Mouse (Mus musculus) liver, embryonic 14 days (tissue): ENCODE measurements around the gene Cnnm1. TPM values are rescaled to one million over a fixed set of nuclear protein-coding genes. Genes with fewer than 3 reads are reported as not detected.

Source experiments
- polyA plus RNA-seq: library from polyadenylated mRNA; depleted of rRNA; stranded (reverse); fragments of >200 nt; gene quantifications from 2 replicates; pipeline ENCODE4 v1.2.3, GENCODE M21; 2012; rRNA removed

The Cnnm1 gene
- polyA plus RNA-seq = 0.07 and 0.15 TPM in 2 replicates

DNA sequence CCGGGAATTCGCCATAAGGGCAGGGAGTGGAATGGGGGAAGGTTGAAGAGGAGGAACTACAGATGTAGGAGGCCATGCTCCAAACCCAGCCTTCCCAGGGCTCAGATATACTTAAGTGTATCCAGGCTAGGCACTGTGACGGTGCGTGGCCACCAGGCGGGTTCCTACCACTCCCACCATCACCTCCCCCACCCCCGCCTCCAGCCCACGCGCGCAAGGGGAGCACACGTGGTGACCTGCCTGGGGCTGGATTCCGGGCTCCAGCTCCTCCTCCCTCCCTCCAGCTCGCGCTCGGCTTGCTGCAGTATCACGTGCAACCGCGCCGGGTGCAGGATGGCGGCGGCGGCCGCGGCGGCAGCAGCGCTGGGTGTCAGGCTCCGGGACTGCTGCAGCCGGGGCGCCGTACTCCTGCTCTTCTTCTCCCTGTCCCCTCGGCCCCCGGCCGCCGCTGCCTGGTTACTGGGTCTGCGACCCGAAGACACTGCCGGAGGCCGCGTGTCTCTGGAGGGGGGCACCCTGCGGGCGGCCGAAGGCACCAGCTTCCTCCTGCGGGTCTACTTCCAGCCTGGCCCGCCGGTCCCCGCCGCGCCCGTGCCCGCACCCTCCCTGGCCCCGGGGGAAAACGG is at the start of gene Cnnm1:
Gene Cnnm1, plus strand, starts transcription at position 325 of the 626 bp plus-strand sequence.

DNA sequence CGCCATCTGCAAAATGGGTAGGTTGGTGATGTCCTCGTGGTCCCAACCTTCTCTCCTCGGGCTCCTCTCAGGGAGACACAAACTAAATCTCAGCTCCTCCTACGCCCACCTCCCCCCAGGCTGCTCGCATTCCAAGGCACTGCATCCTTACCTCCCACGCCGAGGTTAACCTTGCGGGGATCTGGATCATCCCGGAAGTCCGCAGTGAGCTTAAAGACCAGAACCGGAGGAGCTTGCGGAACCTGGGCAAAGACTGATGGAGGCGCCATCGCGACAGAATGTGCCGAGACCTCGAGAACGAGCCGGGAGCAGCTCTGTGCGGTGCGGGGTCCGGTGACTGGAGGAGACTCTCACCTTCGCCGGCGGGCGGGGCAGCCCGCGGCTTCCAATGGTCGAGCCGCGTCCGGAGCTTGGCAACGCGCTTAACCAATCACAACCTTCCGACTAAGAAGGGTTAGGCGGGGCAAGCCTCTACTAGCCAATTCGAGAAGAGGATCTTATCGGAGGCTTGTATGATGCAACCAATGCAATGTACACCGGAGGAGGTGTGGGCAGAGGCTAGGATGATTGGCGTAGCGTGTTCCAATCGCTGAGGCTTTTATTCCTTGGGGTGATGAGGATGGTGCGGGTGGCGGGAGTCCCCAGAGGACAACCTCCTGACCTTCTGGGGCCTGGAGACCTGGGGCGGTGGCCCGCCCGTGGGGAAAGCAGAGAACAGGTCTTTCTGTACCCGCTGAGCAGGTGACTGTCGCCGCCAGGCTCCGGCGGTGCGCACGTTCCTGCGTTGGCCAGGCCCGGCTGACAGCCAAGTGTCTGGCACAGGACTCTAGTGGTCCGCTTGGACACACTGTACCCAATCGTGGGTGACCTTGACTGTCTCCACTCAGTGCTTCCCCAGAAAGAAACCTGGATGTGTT is 84.2 kb downstream of the Cnnm1 start, which contains the start of gene Got1:
Gene Got1, minus strand, starts transcription at position 419 of the 917 bp plus-strand sequence.

Other genes starting within 250 kb of the Cnnm1 start
- 0.01 and 0.02 TPM in 2 replicates for gene Hpse2, start 52.1 kb upstream of the Cnnm1 start, polyA plus RNA-seq
- gene Got1, start 84.2 kb downstream of the Cnnm1 start, polyA plus RNA-seq = 10.2 and 10.9 TPM in 2 replicates
- 0.05 and 0.09 TPM in 2 replicates for gene Nkx2-3, start 171.9 kb downstream of the Cnnm1 start, polyA plus RNA-seq
- 17.5 and 18.6 TPM in 2 replicates for gene Slc25a28, start 234.4 kb downstream of the Cnnm1 start, polyA plus RNA-seq
- gene Entpd7, start 249.2 kb downstream of the Cnnm1 start, polyA plus RNA-seq = 1.4 and 1.5 TPM in 2 replicates